8 mouse cellular contexts compared by ENCODE assay signal in the genomic region with DNA sequence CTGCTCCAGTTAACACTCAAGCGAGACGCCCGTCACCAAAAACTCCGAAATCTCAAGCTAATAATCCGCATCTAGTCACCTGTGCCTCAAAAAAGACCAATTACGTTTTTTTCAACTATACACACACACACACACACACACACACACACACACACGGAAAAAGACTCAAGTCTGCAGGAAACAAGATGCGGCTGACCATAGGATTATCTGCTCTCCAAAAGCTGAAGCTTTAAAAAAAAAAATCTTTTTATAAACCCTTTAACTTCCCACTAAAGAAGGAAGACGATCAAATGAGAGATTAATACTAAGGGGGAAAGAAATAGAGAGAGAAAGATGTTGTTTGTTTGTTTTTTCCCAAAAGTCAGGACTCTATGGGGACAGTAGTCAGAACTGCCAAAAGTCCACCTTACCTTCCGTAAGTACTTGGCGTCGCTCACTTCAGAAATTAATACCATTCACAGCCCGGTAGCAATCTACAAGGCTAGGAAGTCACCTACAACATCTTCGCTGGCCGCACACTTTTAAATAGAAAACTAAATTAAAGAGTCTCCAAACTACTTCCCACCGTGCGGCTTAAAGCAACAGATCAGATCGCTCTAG. TPM values are rescaled to one million over a fixed set of nuclear protein-coding genes. Genes with fewer than 3 reads are reported as not detected.
A peak's percentile ranks its signal among the peaks of the same experiment; 100 is the strongest.
DNase-seq lines count a peak whose midpoint lies in the region; ATAC-seq lines count a peak whose summit lies in the region.

No protein-coding gene starts in this region.

- H3K4me1 ChIP-seq in kidney, embryonic 16.5 days (ENCODE audit: insufficient read depth, low read length): peaks cover 33% of the 10 kb centered on the region
- H3K4me1 ChIP-seq in brown adipose tissue, adult 24 weeks (ENCODE audit: control insufficient read depth, insufficient read depth, insufficient read length, low read length): no peaks in the 10 kb centered on the region
- H3K4me1 ChIP-seq in hindbrain, embryonic 12.5 days: peaks cover 14% of the 10 kb centered on the region
- 0 out of 2 replicates have a peak, but pooled peaks cover 10% of the 10 kb centered on the region for H3K4me1 ChIP-seq in midbrain, embryonic 14.5 days (ENCODE audit: control insufficient read depth, insufficient read depth, low read length)

- peak overlapping the region; percentile 81 for H3K9ac ChIP-seq in kidney, embryonic 16.5 days (replicated peaks; ENCODE audit: low read length)
- H3K9ac ChIP-seq in hindbrain, embryonic 12.5 days: peak overlapping the region; percentile 63
- peak overlapping the region; percentile 45 for H3K9ac ChIP-seq in midbrain, embryonic 14.5 days (replicated peaks; ENCODE audit: low read length)

- intact Hi-C loops in left cerebral cortex, postnatal 10 days (cut with DNase I): no loop called here

- H3K27ac ChIP-seq in kidney, embryonic 16.5 days (ENCODE audit: low read length): peak overlapping the region; percentile 98
- peak overlapping the region; percentile 94 for H3K27ac ChIP-seq in brown adipose tissue, adult 24 weeks (replicated peaks; ENCODE audit: low read depth, low read length)
- H3K27ac ChIP-seq in hindbrain, embryonic 12.5 days: peak overlapping the region; percentile 60; the same call in 1 of the 2 replicates
- H3K27ac ChIP-seq in midbrain, embryonic 14.5 days (replicated peaks; ENCODE audit: low read depth, low read length): no peak overlapping the region

- DNase-seq in kidney, postnatal 10 days: no peak
- peak; percentile 40 for DNase-seq in midbrain, embryonic 14.5 days
- DNase-seq in cerebellum, adult 9-11 months: no peak
- no peak for DNase-seq in thymus, postnatal 36 days
- DNase-seq in left cerebral cortex, postnatal 10 days (ENCODE audit: extremely low spot score in 1 of 2, low spot score in 2 of 2): no peak

- H3K27me3 ChIP-seq in kidney, embryonic 16.5 days (ENCODE audit: insufficient read depth, low read length): peaks cover 6% of the 10 kb centered on the region; the same call in 1 of the 2 replicates
- H3K27me3 ChIP-seq in hindbrain, embryonic 12.5 days: peaks cover 61% of the 10 kb centered on the region
- peaks cover 31% of the 10 kb centered on the region for H3K27me3 ChIP-seq in midbrain, embryonic 14.5 days (ENCODE audit: control insufficient read depth, insufficient read depth, low read length)

- H3K9me3 ChIP-seq in kidney, embryonic 16.5 days (ENCODE audit: low read length): no peaks in the 10 kb centered on the region
- no peaks in the 10 kb centered on the region for H3K9me3 ChIP-seq in hindbrain, embryonic 12.5 days (replicated peaks)
- H3K9me3 ChIP-seq in midbrain, embryonic 14.5 days (ENCODE audit: control insufficient read depth, low read length): no peaks in the 10 kb centered on the region

- no peaks in the 10 kb centered on the region for H3K36me3 ChIP-seq in kidney, embryonic 16.5 days (ENCODE audit: insufficient read depth, low read length)
- H3K36me3 ChIP-seq in hindbrain, embryonic 12.5 days: no peaks in the 10 kb centered on the region
- H3K36me3 ChIP-seq in midbrain, embryonic 14.5 days (ENCODE audit: control insufficient read depth, insufficient read depth, low read length): no peaks in the 10 kb centered on the region

- WGBS in kidney, embryonic 16.5 days: 2% methylated on average over 18 of the region's 18 CpGs
- 4% methylated on average over 18 of the region's 18 CpGs for WGBS in hindbrain, embryonic 12.5 days
- under 1% methylated on average over 18 of the region's 18 CpGs for WGBS in midbrain, embryonic 14.5 days

- H3K4me3 ChIP-seq in kidney, embryonic 16.5 days (ENCODE audit: low read length): peak overlapping the region; percentile 63
- H3K4me3 ChIP-seq in brown adipose tissue, adult 24 weeks (ENCODE audit: insufficient read depth, low read depth, low read length): peak overlapping the region; percentile 78
- H3K4me3 ChIP-seq in hindbrain, embryonic 12.5 days: peak overlapping the region; percentile 40
- H3K4me3 ChIP-seq in midbrain, embryonic 14.5 days (replicated peaks; ENCODE audit: low read depth, low read length): peak overlapping the region; percentile 38

- peak overlapping the region; percentile 92 for H3K4me2 ChIP-seq in kidney, embryonic 16.5 days (replicated peaks; ENCODE audit: low read depth, low read length)
- peak overlapping the region; percentile 76 for H3K4me2 ChIP-seq in hindbrain, embryonic 12.5 days (replicated peaks)
- peak overlapping the region; percentile 69 for H3K4me2 ChIP-seq in midbrain, embryonic 14.5 days (ENCODE audit: low read length)

- no peak for ATAC-seq in kidney, embryonic 16.5 days (ENCODE audit: low FRiP score, low TSS enrichment)
- no peak for ATAC-seq in hindbrain, embryonic 12.5 days (ENCODE audit: low FRiP score)
- ATAC-seq in midbrain, embryonic 14.5 days (ENCODE audit: low FRiP score, low TSS enrichment): no peak

RNA-seq across cellular contexts. Expression of a gene that starts 22.7 kb away (rescaled TPM):
- polyA plus RNA-seq in kidney, embryonic 16.5 days (2015; fragmentation: Nextera tagmentation; extraction: Ambion mirVana): 75.0 and 85.6 TPM in 2 replicates
- polyA plus RNA-seq in brown adipose tissue, adult 24 weeks (2012; ENCODE audit: insufficient read depth, insufficient read length, missing spikeins): 36.3 and 37.5 TPM in 2 replicates
- polyA plus RNA-seq in hindbrain, embryonic 12.5 days (2016; fragmentation: Nextera tagmentation; extraction: Ambion mirVana): 9.6 and 9.7 TPM in 2 replicates
- polyA plus RNA-seq in midbrain, embryonic 14.5 days (2014; fragmentation: Nextera tagmentation; extraction: Ambion mirVana): 0.30 and 1.0 TPM in 2 replicates
- total RNA-seq in left cerebral cortex, postnatal 10 days (2021): 1 to 10 TPM; 2.2 to 2.8 TPM
